Mouse (Mus musculus) naive thymus-derived CD4-positive, alpha-beta T cell, adult 2 months (primary cell): ENCODE results near the gene Gucy1b2.

ENCODE experiments used
- DNase-seq: peaks from one replicate; pipeline ENCODE4 v3.0.0-alpha.2; 2011; ENCODE audit warnings: low read depth

The Gucy1b2 gene

GRCm38 (mm10) chr14:62456239-62456747 is at the start of gene Gucy1b2:
Gene Gucy1b2, minus strand, starts transcription at chr14:62456289.
- DNase-seq: no peak

GRCm38 (mm10) chr14:62497391-62497790 is 41.3 kb upstream of the Gucy1b2 start:
- DNase-seq: no peak

- no peak for DNase-seq
Observed at GRCm38 (mm10) chr14:62496501-62496900, 40.4 kb upstream of the Gucy1b2 start.

- DNase-seq: no peak
Observed at GRCm38 (mm10) chr14:62493456-62493855, 37.4 kb upstream of the Gucy1b2 start.

- DNase-seq: peak; percentile 24
Observed at GRCm38 (mm10) chr14:62492196-62492850, 36.2 kb upstream of the Gucy1b2 start.

- no peak for DNase-seq
Observed at GRCm38 (mm10) chr14:62488270-62488669, 32.2 kb upstream of the Gucy1b2 start.

GRCm38 (mm10) chr14:62481381-62481780 is 25.3 kb upstream of the Gucy1b2 start:
- no peak for DNase-seq

GRCm38 (mm10) chr14:62479395-62479794 is 23.3 kb upstream of the Gucy1b2 start:
- DNase-seq: no peak

GRCm38 (mm10) chr14:62474481-62474880 is 18.4 kb upstream of the Gucy1b2 start:
- no peak for DNase-seq

- DNase-seq: no peak
Observed at GRCm38 (mm10) chr14:62472061-62472460, 16.0 kb upstream of the Gucy1b2 start.

- DNase-seq: no peak
Observed at GRCm38 (mm10) chr14:62468753-62469125, 12.7 kb upstream of the Gucy1b2 start.

- DNase-seq: no peak
Observed at GRCm38 (mm10) chr14:62468119-62468752, 12.1 kb upstream of the Gucy1b2 start.

GRCm38 (mm10) chr14:62464966-62465365 is 8.9 kb upstream of the Gucy1b2 start:
- DNase-seq: no peak

GRCm38 (mm10) chr14:62459541-62459940 is 3.5 kb upstream of the Gucy1b2 start:
- no peak for DNase-seq

- DNase-seq: peak; percentile 76
Observed at GRCm38 (mm10) chr14:62457420-62458181, 1.5 kb upstream of the Gucy1b2 start.

GRCm38 (mm10) chr14:62455570-62455879 is 564 bp downstream of the Gucy1b2 start:
- no peak for DNase-seq

- DNase-seq: no peak
Observed at GRCm38 (mm10) chr14:62454760-62455569, 1.1 kb downstream of the Gucy1b2 start.

GRCm38 (mm10) chr14:62454136-62454535 is 2.0 kb downstream of the Gucy1b2 start:
- DNase-seq: no peak

- DNase-seq: no peak
Observed at GRCm38 (mm10) chr14:62453276-62453675, 2.8 kb downstream of the Gucy1b2 start.

- no peak for DNase-seq
Observed at GRCm38 (mm10) chr14:62450706-62451105, 5.4 kb downstream of the Gucy1b2 start.

- DNase-seq: no peak
Observed at GRCm38 (mm10) chr14:62447214-62447548, 8.9 kb downstream of the Gucy1b2 start.
